Mouse (Mus musculus) intestine, embryonic 16.5 days (tissue): Measurements from ENCODE around the gene Higd1b. TPM values are rescaled to one million over a fixed set of nuclear protein-coding genes. Genes with fewer than 3 reads are reported as not detected.

Source experiments
- ATAC-seq: fragments of 200-750 bp; cut with Nextera tagmentation; 2 replicates; pipeline ENCODE4 v1.8.0; 2017; ENCODE audit warnings: moderate TSS enrichment, moderate library complexity
- H3K27ac ChIP-seq: fragments of 300-500 bp; sonication (generic); 2 replicates; pipeline ENCODE4 v1.5.1; 2014; ENCODE audit warnings: mild to moderate bottlenecking, low read length
- H3K27me3 ChIP-seq: fragments of 300-500 bp; sonication (generic); replicated peaks from 2 replicates; pipeline ENCODE4 v1.6.1; 2014; ENCODE audit warnings: low read length, control low read depth, mixed read lengths; ENCODE audit not compliant: control insufficient read depth, insufficient read depth
- H3K36me3 ChIP-seq: fragments of 300-500 bp; sonication (generic); 2 replicates; pipeline ENCODE4 v1.6.1; 2014; ENCODE audit warnings: low read length, control low read depth; ENCODE audit not compliant: control insufficient read depth, insufficient read depth
- H3K4me1 ChIP-seq: fragments of 300-500 bp; sonication (generic); 2 replicates; pipeline ENCODE4 v1.6.1; 2014; ENCODE audit warnings: low read length, control low read depth, mixed read lengths; ENCODE audit not compliant: control insufficient read depth, insufficient read depth
- H3K4me2 ChIP-seq: fragments of 300-500 bp; sonication (generic); 2 replicates; pipeline ENCODE4 v1.6.1; 2014; ENCODE audit warnings: low read depth, low read length, control low read depth
- H3K4me3 ChIP-seq: fragments of 300-500 bp; sonication (generic); 2 replicates; pipeline ENCODE4 v1.5.1; 2014; ENCODE audit warnings: mild to moderate bottlenecking, low read length
- H3K9ac ChIP-seq: fragments of 300-500 bp; sonication (generic); 2 replicates; pipeline ENCODE4 v1.6.1; 2014; ENCODE audit warnings: low read depth, low read length
- H3K9me3 ChIP-seq: fragments of 300-500 bp; sonication (generic); 2 replicates; pipeline ENCODE4 v1.6.1; 2016; ENCODE audit warnings: low read length, control low read depth; ENCODE audit not compliant: control insufficient read depth
- WGBS: fragments of 180-500 bp; shearing (Covaris S2); extraction: QIAGEN DNeasy Blood & Tissue Kit; methylation state at CpG from one replicate; pipeline ENCODE4 v1.1.7; 2014; 5-methylcytosine and 5-hydroxymethylcytosine counted together
- polyA plus RNA-seq: library from polyadenylated mRNA; unstranded; fragments of >200 nt; fragmentation: Nextera tagmentation; extraction: Ambion mirVana; gene quantifications from 2 replicates; pipeline ENCODE4 v1.2.1, GENCODE M21; 2015

The Higd1b gene
- polyA plus RNA-seq, 1 experiment from 2014 or later = 0.62 TPM

- no peaks in the 10 kb centered on the region for H3K27me3 ChIP-seq
- no peak overlapping the region for H3K4me3 ChIP-seq
- WGBS = 56% methylated on average over 18 of the region's 18 CpGs
- H3K9me3 ChIP-seq = no peaks in the 10 kb centered on the region
- no peaks in the 10 kb centered on the region for H3K4me1 ChIP-seq
- H3K4me2 ChIP-seq = no peak overlapping the region
- H3K9ac ChIP-seq = no peak overlapping the region
- no peaks in the 10 kb centered on the region for H3K36me3 ChIP-seq
- no peak overlapping the region for H3K27ac ChIP-seq
- ATAC-seq = no peak
Observed at GRCm38 (mm10) chr11:102832700-102833297, 2.9 kb upstream of the Higd1b start.

- no peak for ATAC-seq
Observed at GRCm38 (mm10) chr11:102834219-102834618, 1.4 kb upstream of the Higd1b start.

GRCm38 (mm10) chr11:102836146-102836545, 497 bp downstream of the Higd1b start:
- no peaks in the 10 kb centered on the region for H3K27me3 ChIP-seq
- ATAC-seq = no peak
- H3K4me3 ChIP-seq = no peak overlapping the region
- no peaks in the 10 kb centered on the region for H3K9me3 ChIP-seq
- no peak overlapping the region for H3K27ac ChIP-seq
- no peak overlapping the region for H3K9ac ChIP-seq
- H3K4me1 ChIP-seq = no peaks in the 10 kb centered on the region
- H3K36me3 ChIP-seq = 0 out of 2 replicates have a peak, but pooled peaks cover 11% of the 10 kb centered on the region
- H3K4me2 ChIP-seq = no peak overlapping the region
- 82% methylated on average over 9 of the region's 9 CpGs for WGBS

More at GRCm38 (mm10) chr11:102834219-102834618, 1.4 kb upstream of the Higd1b start:
- WGBS = 81% methylated on average over 10 of the region's 10 CpGs
- Histone ChIP-seq H3K36me3 (0 out of 2 replicates have a peak, but pooled peaks cover 7% of the 10 kb centered on the region), H3K9me3 (no peaks in the 10 kb centered on the region), H3K27me3 (no peaks in the 10 kb centered on the region), H3K4me1 (no peaks in the 10 kb centered on the region), H3K4me2 (no peak overlapping the region), H3K27ac (no peak overlapping the region), H3K9ac (no peak overlapping the region), H3K4me3 (no peak overlapping the region)

GRCm38 (mm10) chr11:102837385-102837784, 1.7 kb downstream of the Higd1b start:
- H3K4me1 ChIP-seq = no peaks in the 10 kb centered on the region
- H3K36me3 ChIP-seq = 0 out of 2 replicates have a peak, but pooled peaks cover 12% of the 10 kb centered on the region
- no peak overlapping the region for H3K9ac ChIP-seq
- no peak overlapping the region for H3K27ac ChIP-seq
- H3K4me3 ChIP-seq = no peak overlapping the region
- no peak overlapping the region for H3K4me2 ChIP-seq
- ATAC-seq = no peak
- no peaks in the 10 kb centered on the region for H3K27me3 ChIP-seq
- H3K9me3 ChIP-seq = no peaks in the 10 kb centered on the region
- 97% methylated on average over 1 of the region's 1 CpGs for WGBS

- no peak for ATAC-seq
- H3K4me2 ChIP-seq = no peak overlapping the region
- no peak overlapping the region for H3K4me3 ChIP-seq
- no peaks in the 10 kb centered on the region for H3K9me3 ChIP-seq
- no peak overlapping the region for H3K9ac ChIP-seq
- no peaks in the 10 kb centered on the region for H3K27me3 ChIP-seq
- no peak overlapping the region for H3K27ac ChIP-seq
- 82% methylated on average over 2 of the region's 2 CpGs for WGBS
- peaks cover 17% of the 10 kb centered on the region; the same call in 1 of the 2 replicates for H3K36me3 ChIP-seq
- H3K4me1 ChIP-seq = no peaks in the 10 kb centered on the region
Observed at GRCm38 (mm10) chr11:102838126-102838525, 2.5 kb downstream of the Higd1b start.

GRCm38 (mm10) chr11:102838616-102839150, 3.0 kb downstream of the Higd1b start:
- ATAC-seq = no peak
- Histone ChIP-seq H3K9ac (no peak overlapping the region), H3K27ac (no peak overlapping the region), H3K4me1 (no peaks in the 10 kb centered on the region), H3K36me3 (peaks cover 17% of the 10 kb centered on the region; the same call in 1 of the 2 replicates), H3K4me2 (no peak overlapping the region), H3K27me3 (no peaks in the 10 kb centered on the region), H3K9me3 (no peaks in the 10 kb centered on the region), H3K4me3 (no peak overlapping the region)
- 84% methylated on average over 9 of the region's 9 CpGs for WGBS

- no peaks in the 10 kb centered on the region for H3K9me3 ChIP-seq
- H3K9ac ChIP-seq = no peak overlapping the region
- ATAC-seq = no peak
- H3K27me3 ChIP-seq = no peaks in the 10 kb centered on the region
- no peak overlapping the region for H3K27ac ChIP-seq
- H3K4me3 ChIP-seq = no peak overlapping the region
- no peak overlapping the region for H3K4me2 ChIP-seq
- 85% methylated on average over 10 of the region's 10 CpGs for WGBS
- H3K36me3 ChIP-seq = peaks cover 31% of the 10 kb centered on the region
- no peaks in the 10 kb centered on the region for H3K4me1 ChIP-seq
Observed at GRCm38 (mm10) chr11:102845926-102846325, 10.3 kb downstream of the Higd1b start.

GRCm38 (mm10) chr11:102851883-102852282, 16.2 kb downstream of the Higd1b start:
- Histone ChIP-seq H3K36me3 (peaks cover 25% of the 10 kb centered on the region), H3K27ac (no peak overlapping the region), H3K27me3 (no peaks in the 10 kb centered on the region), H3K4me2 (no peak overlapping the region), H3K9ac (no peak overlapping the region), H3K4me3 (no peak overlapping the region), H3K4me1 (no peaks in the 10 kb centered on the region), H3K9me3 (no peaks in the 10 kb centered on the region)
- ATAC-seq = no peak
- WGBS = 66% methylated on average over 5 of the region's 5 CpGs

- Histone ChIP-seq H3K4me3 (no peak overlapping the region), H3K9me3 (no peaks in the 10 kb centered on the region), H3K9ac (no peak overlapping the region), H3K27ac (no peak overlapping the region), H3K4me2 (no peak overlapping the region), H3K4me1 (no peaks in the 10 kb centered on the region), H3K36me3 (peaks cover 20% of the 10 kb centered on the region), H3K27me3 (no peaks in the 10 kb centered on the region)
- ATAC-seq = no peak
Observed at GRCm38 (mm10) chr11:102853760-102854159, 18.1 kb downstream of the Higd1b start.

- Histone ChIP-seq H3K9ac (no peak overlapping the region), H3K4me2 (no peak overlapping the region), H3K36me3 (peaks cover 16% of the 10 kb centered on the region), H3K9me3 (no peaks in the 10 kb centered on the region), H3K4me3 (no peak overlapping the region), H3K4me1 (no peaks in the 10 kb centered on the region), H3K27me3 (no peaks in the 10 kb centered on the region), H3K27ac (no peak overlapping the region)
- ATAC-seq = no peak
- WGBS = 84% methylated on average over 6 of the region's 6 CpGs
Observed at GRCm38 (mm10) chr11:102855941-102856340, 20.3 kb downstream of the Higd1b start.
